Mouse (Mus musculus) ES-E14 (cell line): ENCODE results near the gene Gpatch8.

ENCODE experiments used
- CHD2 ChIP-seq: IDR thresholded peaks from 2 replicates; pipeline ENCODE4 v1.6.1; 2014; ENCODE audit warnings: mild to moderate bottlenecking, low read depth, low read length, inconsistent platforms
- ZC3H11A ChIP-seq: IDR thresholded peaks from 2 replicates; pipeline ENCODE4 v1.6.1; 2012; ENCODE audit warnings: low read depth, mild to moderate bottlenecking, inconsistent platforms, low read length, borderline replicate concordance

GRCm38 (mm10) chr11:102556716-102557074 lies 503 bp upstream of the Gpatch8 start:
- TF ChIP-seq CHD2 = no peak
- no peak for TF ChIP-seq ZC3H11A
